Mouse (Mus musculus) kidney, embryonic 16.5 days (tissue): ENCODE data around the gene Tcf25. TPM values are rescaled to one million over a fixed set of nuclear protein-coding genes. Genes with fewer than 3 reads are reported as not detected.
"Not testable (repeated sequence)": the region's sequence is repeated elsewhere in the genome, so short reads cannot be mapped to it uniquely, and the experiment has no call there.

Experiments used
- ATAC-seq: fragments of 200-750 bp; cut with Nextera tagmentation; 2 replicates; pipeline ENCODE4 v1.8.0; 2017; ENCODE audit warnings: moderate TSS enrichment; ENCODE audit not compliant: low FRiP score, low TSS enrichment
- H3K27ac ChIP-seq: fragments of 300-500 bp; sonication (generic); 2 replicates; pipeline ENCODE4 v1.5.1; 2014; ENCODE audit warnings: low read length
- H3K27me3 ChIP-seq: fragments of 300-500 bp; sonication (generic); 2 replicates; pipeline ENCODE4 v1.6.1; 2014; ENCODE audit warnings: low read length, control low read depth, mixed read lengths; ENCODE audit not compliant: insufficient read depth
- H3K36me3 ChIP-seq: fragments of 300-500 bp; sonication (generic); 2 replicates; pipeline ENCODE4 v1.6.1; 2014; ENCODE audit warnings: low read length, control low read depth, mixed read lengths; ENCODE audit not compliant: insufficient read depth
- H3K4me1 ChIP-seq: fragments of 300-500 bp; sonication (generic); 2 replicates; pipeline ENCODE4 v1.6.1; 2014; ENCODE audit warnings: low read length, control low read depth, mixed read lengths; ENCODE audit not compliant: insufficient read depth
- H3K4me2 ChIP-seq: fragments of 300-500 bp; sonication (generic); replicated peaks from 2 replicates; pipeline ENCODE4 v1.6.1; 2014; ENCODE audit warnings: low read depth, low read length
- H3K4me3 ChIP-seq: fragments of 300-500 bp; sonication (generic); 2 replicates; pipeline ENCODE4 v1.5.1; 2014; ENCODE audit warnings: mild to moderate bottlenecking, low read length
- H3K9ac ChIP-seq: fragments of 300-500 bp; sonication (generic); replicated peaks from 2 replicates; pipeline ENCODE4 v1.6.1; 2014; ENCODE audit warnings: low read length
- H3K9me3 ChIP-seq: fragments of 300-500 bp; sonication (generic); 2 replicates; pipeline ENCODE4 v1.6.1; 2016; ENCODE audit warnings: low read length, control low read depth
- WGBS: fragments of 180-500 bp; shearing (Covaris S2); extraction: QIAGEN DNeasy Blood & Tissue Kit; methylation state at CpG from one replicate; pipeline ENCODE4 v1.1.7; 2014; 5-methylcytosine and 5-hydroxymethylcytosine counted together
- polyA plus RNA-seq: library from polyadenylated mRNA; unstranded; fragments of >200 nt; fragmentation: Nextera tagmentation; extraction: Ambion mirVana; gene quantifications from 2 replicates; pipeline ENCODE4 v1.2.1, GENCODE M21; 2015

The Tcf25 gene
- polyA plus RNA-seq, 1 experiment from 2014 or later: 175 TPM

- H3K4me2 ChIP-seq: no peak overlapping the region
- H3K27me3 ChIP-seq: no peaks in the 10 kb centered on the region
- peaks cover 14% of the 10 kb centered on the region; the same call in 1 of the 2 replicates for H3K36me3 ChIP-seq
- ATAC-seq: no peak
- H3K9ac ChIP-seq: no peak overlapping the region
- H3K9me3 ChIP-seq: peaks cover 44% of the 10 kb centered on the region
- no peak overlapping the region for H3K4me3 ChIP-seq
- H3K27ac ChIP-seq: no peak overlapping the region
- 97% methylated on average over 27 of the region's 27 CpGs for WGBS
- no peaks in the 10 kb centered on the region for H3K4me1 ChIP-seq
Observed at GRCm38 (mm10) chr8:123426511-123427509, 53.3 kb downstream of the Tcf25 start.

GRCm38 (mm10) chr8:123427639-123428275 lies 54.2 kb downstream of the Tcf25 start:
- ATAC-seq: no peak
- no peak overlapping the region for H3K9ac ChIP-seq
- no peak overlapping the region for H3K4me2 ChIP-seq
- no peaks in the 10 kb centered on the region for H3K4me1 ChIP-seq
- no peak overlapping the region for H3K27ac ChIP-seq
- 95% methylated on average over 24 of the region's 24 CpGs for WGBS
- H3K4me3 ChIP-seq: no peak overlapping the region
- peaks cover 14% of the 10 kb centered on the region; the same call in 1 of the 2 replicates for H3K36me3 ChIP-seq
- peaks cover 52% of the 10 kb centered on the region for H3K9me3 ChIP-seq
- H3K27me3 ChIP-seq: no peaks in the 10 kb centered on the region

DNA sequence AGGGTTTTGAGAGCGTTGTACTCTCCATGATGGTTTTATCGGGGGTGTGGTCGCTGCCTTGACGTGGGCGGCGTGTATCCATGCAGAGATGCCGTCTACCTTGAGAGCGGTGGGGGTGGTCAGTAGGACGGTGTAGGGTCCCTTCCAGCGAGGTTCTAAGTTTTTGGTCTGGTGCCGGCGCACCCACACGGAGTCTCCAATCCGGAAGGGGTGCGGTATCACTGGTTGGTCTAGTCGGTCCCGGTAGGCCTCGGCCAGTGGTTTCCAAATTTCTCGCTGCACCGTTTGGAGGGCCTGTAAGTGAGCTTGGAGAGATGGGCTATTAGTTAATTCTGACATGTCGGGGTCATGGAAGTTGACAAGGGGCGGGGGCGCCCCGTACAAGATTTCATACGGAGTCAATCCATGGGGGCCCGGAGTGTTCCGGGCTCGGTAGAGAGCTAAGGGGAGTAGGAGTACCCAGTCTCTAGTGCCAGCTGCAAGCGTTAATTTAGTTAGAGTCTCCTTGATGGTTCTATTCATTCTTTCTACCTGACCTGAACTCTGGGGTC lies 54.9 kb downstream of the Tcf25 start:
- Histone ChIP-seq H3K4me1 (no peaks in the 10 kb centered on the region), H3K4me3 (no peak overlapping the region), H3K9me3 (peaks cover 57% of the 10 kb centered on the region), H3K9ac (no peak overlapping the region), H3K4me2 (no peak overlapping the region), H3K27ac (no peak overlapping the region), H3K27me3 (no peaks in the 10 kb centered on the region), H3K36me3 (peaks cover 14% of the 10 kb centered on the region; the same call in 1 of the 2 replicates)
- no peak for ATAC-seq
- 97% methylated on average over 28 of the region's 29 CpGs for WGBS

- H3K27me3 ChIP-seq: no peaks in the 10 kb centered on the region
- no peak overlapping the region for H3K27ac ChIP-seq
- H3K4me3 ChIP-seq: no peak overlapping the region
- WGBS: 93% methylated on average over 23 of the region's 23 CpGs
- H3K36me3 ChIP-seq: peaks cover 14% of the 10 kb centered on the region; the same call in 1 of the 2 replicates
- ATAC-seq: no peak
- no peak overlapping the region for H3K9ac ChIP-seq
- peaks cover 60% of the 10 kb centered on the region for H3K9me3 ChIP-seq
- H3K4me1 ChIP-seq: no peaks in the 10 kb centered on the region
- no peak overlapping the region for H3K4me2 ChIP-seq
Observed at GRCm38 (mm10) chr8:123428939-123429721, 55.6 kb downstream of the Tcf25 start.

DNA sequence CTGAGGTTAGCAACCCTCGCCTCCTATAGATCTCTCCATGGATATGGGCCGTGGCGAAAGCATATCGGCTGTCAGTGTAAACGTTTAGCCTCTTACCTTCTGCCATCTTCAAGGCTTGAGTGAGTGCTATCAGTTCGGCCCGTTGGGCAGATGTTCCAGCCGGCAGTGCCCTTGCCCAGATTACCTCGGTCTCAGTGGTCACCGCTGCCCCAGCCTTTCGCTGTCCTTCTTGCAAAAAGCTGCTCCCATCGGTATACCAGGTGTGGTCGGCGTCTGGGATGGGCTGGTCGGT lies 56.1 kb downstream of the Tcf25 start:
- Histone ChIP-seq H3K9me3 (peaks cover 64% of the 10 kb centered on the region), H3K36me3 (peaks cover 14% of the 10 kb centered on the region; the same call in 1 of the 2 replicates)
- WGBS: 96% methylated on average over 15 of the region's 15 CpGs

GRCm38 (mm10) chr8:123430936-123431335 lies 57.4 kb downstream of the Tcf25 start:
- not testable (repeated sequence) for H3K4me3 ChIP-seq, H3K27me3 ChIP-seq, H3K4me2 ChIP-seq, ATAC-seq, H3K9ac ChIP-seq, H3K4me1 ChIP-seq, H3K27ac ChIP-seq
- peaks cover 66% of the 10 kb centered on the region for H3K9me3 ChIP-seq
- WGBS: 90% methylated on average over 7 of the region's 8 CpGs
- peaks cover 14% of the 10 kb centered on the region; the same call in 1 of the 2 replicates for H3K36me3 ChIP-seq

More for the DNA sequence above, 56.1 kb downstream of the Tcf25 start:
- ATAC-seq, H3K4me3 ChIP-seq, H3K27ac ChIP-seq, H3K4me1 ChIP-seq, H3K4me2 ChIP-seq, H3K9ac ChIP-seq, H3K27me3 ChIP-seq: not testable (repeated sequence)

GRCm38 (mm10) chr8:123431616-123432365 lies 58.2 kb downstream of the Tcf25 start:
- no peak overlapping the region for H3K4me3 ChIP-seq
- peaks cover 13% of the 10 kb centered on the region; the same call in 1 of the 2 replicates for H3K36me3 ChIP-seq
- ATAC-seq: no peak
- no peak overlapping the region for H3K27ac ChIP-seq
- no peak overlapping the region for H3K4me2 ChIP-seq
- H3K9me3 ChIP-seq: peaks cover 59% of the 10 kb centered on the region
- H3K9ac ChIP-seq: no peak overlapping the region
- H3K4me1 ChIP-seq: no peaks in the 10 kb centered on the region
- no peaks in the 10 kb centered on the region for H3K27me3 ChIP-seq
- 96% methylated on average over 25 of the region's 25 CpGs for WGBS

GRCm38 (mm10) chr8:123432381-123432780 lies 58.8 kb downstream of the Tcf25 start:
- Histone ChIP-seq H3K4me3 (no peak overlapping the region), H3K4me1 (no peaks in the 10 kb centered on the region), H3K9ac (no peak overlapping the region), H3K4me2 (no peak overlapping the region), H3K27ac (no peak overlapping the region), H3K36me3 (peaks cover 10% of the 10 kb centered on the region; the same call in 1 of the 2 replicates), H3K27me3 (no peaks in the 10 kb centered on the region), H3K9me3 (peaks cover 53% of the 10 kb centered on the region)
- 95% methylated on average over 16 of the region's 16 CpGs for WGBS
- ATAC-seq: no peak
